Mouse (Mus musculus) heart, postnatal 4 days (tissue): Measurements from ENCODE around the gene Bpifb4. TPM values are rescaled to one million over a fixed set of nuclear protein-coding genes. Genes with fewer than 3 reads are reported as not detected.

Source experiments
- DNase-seq: peaks from one replicate; pipeline ENCODE4 v3.0.0; 2021
- total RNA-seq, 2 experiments: library from RNA; stranded (reverse); gene quantifications; 2 replicates each; pipeline ENCODE4 v1.2.3; 2021

The Bpifb4 gene
- total RNA-seq: not detected

- no peak for DNase-seq
Observed at GRCm38 (mm10) chr2:153937843-153938242, at the start of gene Bpifb4. TSS of gene Bpifb4 (plus strand) at chr2:153938212.

- no peak for DNase-seq
Observed at GRCm38 (mm10) chr2:153899111-153899510, 38.9 kb upstream of the Bpifb4 start.

- no peak for DNase-seq
Observed at GRCm38 (mm10) chr2:153900088-153900487, 37.9 kb upstream of the Bpifb4 start, which contains the start of gene Bpifb6. TSS of gene Bpifb6 (plus strand) at chr2:153900388.

GRCm38 (mm10) chr2:153902726-153903125 lies 35.3 kb upstream of the Bpifb4 start:
- no peak for DNase-seq

GRCm38 (mm10) chr2:153906626-153907025 lies 31.4 kb upstream of the Bpifb4 start:
- DNase-seq: no peak

GRCm38 (mm10) chr2:153914151-153914550 lies 23.9 kb upstream of the Bpifb4 start:
- peak; percentile 64 for DNase-seq

GRCm38 (mm10) chr2:153917930-153918329 lies 20.1 kb upstream of the Bpifb4 start, which contains the start of gene Bpifb3:
TSS of gene Bpifb3 (plus strand) at chr2:153918230.
- DNase-seq: no peak

- DNase-seq: no peak
Observed at GRCm38 (mm10) chr2:153921246-153921645, 16.8 kb upstream of the Bpifb4 start.

- peak; percentile 77 for DNase-seq
Observed at GRCm38 (mm10) chr2:153929871-153930413, 8.1 kb upstream of the Bpifb4 start.

- no peak for DNase-seq
Observed at GRCm38 (mm10) chr2:153931125-153931524, 6.9 kb upstream of the Bpifb4 start.

- no peak for DNase-seq
Observed at GRCm38 (mm10) chr2:153933311-153933710, 4.7 kb upstream of the Bpifb4 start.

GRCm38 (mm10) chr2:153935348-153935747 lies 2.7 kb upstream of the Bpifb4 start:
- DNase-seq: no peak

GRCm38 (mm10) chr2:153943537-153943936 lies 5.5 kb downstream of the Bpifb4 start:
- peak; percentile 56 for DNase-seq

GRCm38 (mm10) chr2:153944567-153944966 lies 6.6 kb downstream of the Bpifb4 start:
- DNase-seq: no peak

- DNase-seq: peak; percentile 68
Observed at GRCm38 (mm10) chr2:153952897-153953296, 14.9 kb downstream of the Bpifb4 start.

- peak; percentile 51 for DNase-seq
Observed at GRCm38 (mm10) chr2:153953836-153954235, 15.8 kb downstream of the Bpifb4 start.

GRCm38 (mm10) chr2:153962821-153963331 lies 24.9 kb downstream of the Bpifb4 start:
- no peak for DNase-seq

GRCm38 (mm10) chr2:153963334-153963733 lies 25.3 kb downstream of the Bpifb4 start:
- no peak for DNase-seq

- no peak for DNase-seq
Observed at GRCm38 (mm10) chr2:153970221-153970620, 32.2 kb downstream of the Bpifb4 start.

- no peak for DNase-seq
Observed at GRCm38 (mm10) chr2:153974582-153974981, 36.6 kb downstream of the Bpifb4 start, which contains the start of gene Bpifa6. TSS of gene Bpifa6 (plus strand) at chr2:153974945.

GRCm38 (mm10) chr2:153995770-153996169 lies 57.8 kb downstream of the Bpifb4 start:
- peak; percentile 90 for DNase-seq

- DNase-seq: no peak
Observed at GRCm38 (mm10) chr2:154000501-154000900, 62.5 kb downstream of the Bpifb4 start.

- DNase-seq: no peak
Observed at GRCm38 (mm10) chr2:154001056-154001455, 63.0 kb downstream of the Bpifb4 start.

GRCm38 (mm10) chr2:154004456-154004855 lies 66.4 kb downstream of the Bpifb4 start:
- DNase-seq: no peak
